Mouse (Mus musculus) spleen, adult 2 months (tissue): Measurements from ENCODE around the gene Hrh3. TPM values are rescaled to one million over a fixed set of nuclear protein-coding genes. Genes with fewer than 3 reads are reported as not detected.

Source experiments
- DNase-seq, 2 experiments: peaks; one replicate each; pipeline versions ENCODE4 v3.0.0 to v3.0.0-alpha.2; 2012 to 2021; ENCODE audit warnings: low spot score in 2 of 2, low read depth in 1 of 2
- H3K27ac ChIP-seq: fragments of 200-500 bp; 2 replicates; pipeline ENCODE4 v1.5.1; 2012; ENCODE audit warnings: low read length, inconsistent platforms; ENCODE audit not compliant: insufficient read depth
- H3K27me3 ChIP-seq: fragments of 200-500 bp; 2 replicates; pipeline ENCODE4 v1.6.1; 2012; ENCODE audit warnings: mild to moderate bottlenecking, moderate library complexity, low read length, inconsistent platforms; ENCODE audit not compliant: control insufficient read depth, insufficient read depth
- H3K36me3 ChIP-seq: fragments of 200-500 bp; 2 replicates; pipeline ENCODE4 v1.6.1; 2012; ENCODE audit warnings: mild to moderate bottlenecking, low read length, inconsistent platforms; ENCODE audit not compliant: control insufficient read depth, insufficient read depth
- H3K4me1 ChIP-seq: fragments of 200-500 bp; 2 replicates; pipeline ENCODE4 v1.6.1; 2011; ENCODE audit warnings: inconsistent platforms; ENCODE audit not compliant: control insufficient read depth, insufficient read depth, insufficient read length
- H3K4me3 ChIP-seq: fragments of 200-500 bp; 2 replicates; pipeline ENCODE4 v1.5.1; 2011; ENCODE audit warnings: mild to moderate bottlenecking, inconsistent platforms; ENCODE audit not compliant: insufficient read depth, insufficient read length; ENCODE audit errors: extremely low read depth
- CTCF ChIP-seq: fragments of 200-500 bp; IDR thresholded peaks from 2 replicates; pipeline ENCODE4 v1.5.1; 2011; ENCODE audit warnings: mild to moderate bottlenecking, inconsistent platforms; ENCODE audit not compliant: insufficient read depth, insufficient read length, insufficient replicate concordance; ENCODE audit errors: extremely low read depth
- POLR2A ChIP-seq: fragments of 200-500 bp; IDR thresholded peaks from 2 replicates; pipeline ENCODE4 v1.6.1; 2011; ENCODE audit warnings: low read depth, low read length, inconsistent platforms
- WGBS: fragments of 180-500 bp; shearing (Covaris S2); methylation state at CpG from one replicate; pipeline ENCODE4 v1.1.7; 2018; 5-methylcytosine and 5-hydroxymethylcytosine counted together
- polyA plus RNA-seq: library from polyadenylated mRNA; depleted of rRNA; stranded (reverse); fragments of >200 nt; gene quantifications from 2 replicates; pipeline ENCODE4 v1.2.3, GENCODE M21; 2012; rRNA removed

Hrh3 gene
- polyA plus RNA-seq, 1 experiment = not detected

DNA sequence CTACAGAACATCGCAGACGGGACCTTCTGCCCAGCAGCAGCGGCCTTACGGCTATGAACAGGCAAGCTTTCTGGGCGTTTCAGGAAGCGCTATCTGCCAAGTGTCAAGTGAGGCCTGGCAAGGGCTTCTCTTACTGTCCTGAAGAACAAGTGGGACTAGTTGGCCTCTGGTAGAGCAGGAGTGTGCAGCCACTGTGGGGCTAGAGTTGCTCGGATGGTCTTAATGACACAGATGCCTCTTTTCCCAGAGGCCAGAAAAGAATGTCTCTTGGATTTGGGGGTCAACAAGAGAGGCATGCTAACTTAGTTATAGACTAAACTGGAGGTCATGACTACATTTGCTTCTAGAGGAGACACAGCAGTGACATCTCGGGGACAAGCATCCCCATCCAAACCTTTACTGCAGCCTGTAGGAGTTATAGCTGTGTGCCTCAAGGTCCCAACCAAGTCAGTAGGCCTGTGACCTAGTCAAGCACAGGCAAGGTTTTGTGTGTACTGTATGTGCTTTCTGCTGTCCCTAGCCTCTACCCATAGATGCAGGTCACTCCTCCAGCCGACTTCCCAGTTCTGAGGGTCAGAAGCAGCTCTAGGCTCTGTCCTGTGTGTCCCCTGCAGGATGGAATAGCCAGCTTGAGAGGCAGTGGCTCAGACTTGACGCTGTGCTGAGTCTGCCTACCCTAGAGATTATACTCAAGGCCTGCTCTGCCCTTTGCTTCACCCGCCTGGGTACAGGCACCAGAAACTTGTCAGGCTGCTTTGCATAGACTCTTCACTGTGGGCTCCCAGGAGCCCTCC is 40.8 kb downstream of the Hrh3 start:
- 92% methylated on average over 11 of the region's 11 CpGs for WGBS

DNA sequence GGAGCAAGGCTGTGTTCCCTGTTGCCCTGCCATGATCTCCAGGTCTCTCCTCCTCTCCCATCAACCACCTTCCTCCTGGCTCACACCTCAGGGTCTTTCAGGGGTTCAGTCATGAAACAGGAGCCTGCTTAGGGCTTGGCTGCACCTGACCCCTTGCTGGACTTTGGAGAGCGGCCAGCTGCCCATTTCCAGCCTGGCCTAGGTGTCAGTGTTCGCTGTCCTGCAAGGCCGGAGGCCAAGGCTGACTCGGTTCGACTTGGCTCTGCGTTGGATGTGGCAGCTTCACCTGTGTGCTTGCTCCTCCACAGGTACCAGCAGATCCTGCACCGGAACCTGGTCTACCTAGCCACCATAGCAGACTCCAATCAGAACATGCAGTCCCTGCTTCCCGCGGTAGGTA is 51.3 kb downstream of the Hrh3 start:
- Histone ChIP-seq H3K36me3 (peaks cover 7% of the 10 kb centered on the region), H3K27me3 (no peaks in the 10 kb centered on the region), H3K27ac (no peak overlapping the region), H3K4me3 (no peak overlapping the region), H3K4me1 (peaks cover 2% of the 10 kb centered on the region; the same call in 1 of the 2 replicates)
- WGBS = 96% methylated on average over 9 of the region's 9 CpGs
- TF ChIP-seq POLR2A (no peak), CTCF (no peak)
- DNase-seq = no peak

More for the DNA sequence above, 40.8 kb downstream of the Hrh3 start:
- no peak overlapping the region for H3K4me3 ChIP-seq
- H3K36me3 ChIP-seq = peaks cover 19% of the 10 kb centered on the region
- H3K27me3 ChIP-seq = no peaks in the 10 kb centered on the region
- DNase-seq = no peak
- no peaks in the 10 kb centered on the region for H3K4me1 ChIP-seq
- TF ChIP-seq CTCF (no peak), POLR2A (no peak)
- H3K27ac ChIP-seq = no peak overlapping the region

DNA sequence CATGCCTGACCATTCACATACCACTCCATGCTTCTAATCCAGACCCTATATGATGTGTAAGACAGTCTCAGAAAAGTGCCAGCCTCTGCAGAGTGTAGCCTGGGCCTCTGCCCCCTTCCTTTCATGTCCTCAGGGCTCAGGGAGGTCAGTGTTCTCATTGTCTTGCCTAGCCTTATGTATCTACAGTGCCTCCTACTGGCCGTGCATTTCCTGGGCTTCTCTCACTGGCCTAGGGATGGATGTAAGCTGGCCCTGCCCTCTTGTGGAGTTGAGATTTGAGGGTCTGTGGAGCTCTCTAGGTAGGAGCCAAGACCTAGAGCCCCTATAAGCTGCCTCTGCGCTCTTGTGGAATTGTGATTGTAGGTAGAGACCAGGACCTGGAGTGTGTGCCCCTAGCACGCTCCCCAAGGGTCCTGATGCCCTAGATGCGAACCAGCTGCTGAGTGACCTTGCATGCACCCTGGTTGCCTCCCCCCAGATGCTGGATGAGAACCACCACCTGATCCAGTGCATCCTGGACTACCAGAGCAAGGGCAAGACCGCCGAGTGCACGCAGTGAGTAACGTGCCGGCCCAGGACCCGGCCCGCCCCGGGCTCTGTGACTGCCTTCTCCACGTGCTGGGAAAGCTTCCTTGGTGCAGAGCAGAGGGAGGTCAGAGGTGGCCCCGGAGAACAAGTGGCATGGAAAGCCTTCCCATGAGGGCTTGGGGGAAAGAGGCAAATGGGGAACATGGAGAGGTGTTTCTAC is 52.1 kb downstream of the Hrh3 start:
- DNase-seq = peak in 1 of 2 experiments; percentile 22
- Histone ChIP-seq H3K36me3 (peaks cover 6% of the 10 kb centered on the region), H3K27ac (no peak overlapping the region), H3K4me1 (peaks cover 2% of the 10 kb centered on the region; the same call in 1 of the 2 replicates), H3K4me3 (no peak overlapping the region), H3K27me3 (no peaks in the 10 kb centered on the region)
- WGBS = 94% methylated on average over 14 of the region's 14 CpGs
- peak; percentile 18; the same call in 1 of the 2 replicates for TF ChIP-seq CTCF
- TF ChIP-seq POLR2A = no peak

DNA sequence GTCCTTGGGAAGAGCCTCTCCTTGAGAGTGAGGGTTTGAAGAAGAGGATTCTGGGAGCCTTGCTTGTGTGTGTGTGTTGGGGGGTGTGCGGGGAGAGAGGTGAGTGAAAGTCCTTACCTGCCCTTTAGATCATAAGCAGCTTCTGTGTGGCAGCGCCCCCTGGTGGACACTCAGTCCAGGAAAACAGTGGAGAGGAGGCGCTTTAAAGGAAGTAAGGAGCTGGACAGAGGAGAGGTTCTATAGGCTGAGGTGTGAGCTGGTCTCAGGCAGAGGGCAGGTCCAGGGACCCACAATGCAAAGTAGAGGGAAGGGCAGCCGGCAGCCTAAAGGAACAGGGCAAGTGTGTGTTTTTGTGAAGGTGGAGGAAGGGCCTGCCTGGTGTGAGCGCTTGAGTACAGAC is 53.3 kb downstream of the Hrh3 start:
- Histone ChIP-seq H3K36me3 (peaks cover 6% of the 10 kb centered on the region), H3K27me3 (no peaks in the 10 kb centered on the region), H3K4me1 (peaks cover 2% of the 10 kb centered on the region; the same call in 1 of the 2 replicates), H3K4me3 (no peak overlapping the region), H3K27ac (no peak overlapping the region)
- peak; percentile 86; the same call in 1 of the 2 replicates for TF ChIP-seq CTCF
- TF ChIP-seq POLR2A = no peak
- 24% methylated on average over 5 of the region's 5 CpGs for WGBS
- DNase-seq = peak; percentile 57 to 79

Other genes with a start within 250 kb of the Hrh3 start
- 13.0 and 14.5 TPM in 2 replicates for gene Taf4, start 127.8 kb downstream of the Hrh3 start, polyA plus RNA-seq
- 17.9 and 25.8 TPM in 2 replicates for gene Lsm14b, start 79.5 kb downstream of the Hrh3 start, polyA plus RNA-seq
- 87.4 and 96.4 TPM in 2 replicates for gene Psma7, start 62.1 kb downstream of the Hrh3 start, polyA plus RNA-seq
- gene Ss18l1, start 62.0 kb downstream of the Hrh3 start, polyA plus RNA-seq = 5.9 and 6.8 TPM in 2 replicates
- 12.8 and 13.9 TPM in 2 replicates for gene Mtg2, start 33.9 kb downstream of the Hrh3 start, polyA plus RNA-seq
- 12.3 and 14.3 TPM in 2 replicates for gene Osbpl2, start 14.8 kb upstream of the Hrh3 start, polyA plus RNA-seq
- 88.2 and 124 TPM in 2 replicates for gene Adrm1, start 67.0 kb upstream of the Hrh3 start, polyA plus RNA-seq
- 8.4 and 12.2 TPM in 2 replicates for gene Lama5, start 121.4 kb upstream of the Hrh3 start, polyA plus RNA-seq
- 2,793 and 4,124 TPM in 2 replicates for gene Rps21, start 152.9 kb upstream of the Hrh3 start, polyA plus RNA-seq
- gene Cables2, start 169.0 kb upstream of the Hrh3 start, polyA plus RNA-seq = 40.9 and 56.9 TPM in 2 replicates
- gene Rbbp8nl, start 185.4 kb upstream of the Hrh3 start, polyA plus RNA-seq = not detected in 2 replicates
- 0.12 and 0.26 TPM in 2 replicates for gene Gata5, start 230.2 kb upstream of the Hrh3 start, polyA plus RNA-seq